10 mouse cellular contexts compared by ENCODE assay signal in genomic region chr6:31617341-31617740, GRCm38 (mm10). TPM values are rescaled to one million over a fixed set of nuclear protein-coding genes. Genes with fewer than 3 reads are reported as not detected.
DNase-seq lines count a peak whose midpoint lies in the region.
"Had no signal": no experiment of that assay in that cellular context is flagged by ENCODE, and none has a peak within 500 bp of the region (broad histone marks: within the 10 kb centered on the region; RNA-seq: fewer than 3 reads in every experiment).

No protein-coding gene starts in this region.

- peak; percentile 48 for DNase-seq in gastrocnemius, postnatal 25 days
- no peak for DNase-seq in gastrocnemius, postnatal 14 days
- DNase-seq in heart, adult 8-10 months (ENCODE audit: low spot score): peak; percentile 85
- peak; percentile 65 for DNase-seq in kidney, postnatal 14 days
- DNase-seq in lung, postnatal 14 days: peak; percentile 41
- no peak for DNase-seq in cerebellum, postnatal 10 days
- no peak for DNase-seq in cerebellum, postnatal 4 days (ENCODE audit: low spot score in 2 of 2)
- no peak for DNase-seq in cerebellum, adult 9-11 months
- DNase-seq: cerebellum, adult 11 months; gastrocnemius, postnatal 10 days had no signal

- intact Hi-C loops in gastrocnemius, postnatal 14 days (cut with DNase I; ENCODE audit: low total_unique reads): no loop called here

RNA-seq across cellular contexts. Expression of gene Podxl, which starts 53.6 kb away (rescaled TPM):
- 10 to 100 TPM; 18.5 to 28.4 TPM for total RNA-seq in gastrocnemius, postnatal 25 days (2021)
- 10 to 100 TPM; 24.9 to 30.4 TPM for total RNA-seq in gastrocnemius, postnatal 14 days (2021)
- total RNA-seq in heart, adult 8-10 months (2022): 10 to 100 TPM; 75.2 to 81.7 (median 75.7) TPM

Comparison
In these comparisons a context has a peak if more than half of its experiments do, and no peak if none do; other contexts are left out.
1. DNase-seq: peak in gastrocnemius, postnatal 25 days (single experiment), heart, adult 8-10 months (single experiment), kidney, postnatal 14 days (single experiment) and lung, postnatal 14 days (single experiment); none in gastrocnemius, postnatal 14 days (single experiment), cerebellum, postnatal 10 days (0 of 2), cerebellum, postnatal 4 days (0 of 2) and cerebellum, adult 9-11 months (single experiment).